Mouse (Mus musculus) kidney, postnatal 4 days (tissue): ENCODE measurements around the gene Ubap2l.

Experiments used
- DNase-seq, 2 experiments: peaks; one replicate each; pipeline ENCODE4 v3.0.0; 2021; ENCODE audit warnings: mixed read lengths in 2 of 2

Ubap2l gene

GRCm38 (mm10) chr3:89965557-89965956, 86.9 kb downstream of the Ubap2l start:
- no peak for DNase-seq

GRCm38 (mm10) chr3:89963926-89964739, 88.3 kb downstream of the Ubap2l start:
- DNase-seq = peak; percentile 80 to 85

DNA sequence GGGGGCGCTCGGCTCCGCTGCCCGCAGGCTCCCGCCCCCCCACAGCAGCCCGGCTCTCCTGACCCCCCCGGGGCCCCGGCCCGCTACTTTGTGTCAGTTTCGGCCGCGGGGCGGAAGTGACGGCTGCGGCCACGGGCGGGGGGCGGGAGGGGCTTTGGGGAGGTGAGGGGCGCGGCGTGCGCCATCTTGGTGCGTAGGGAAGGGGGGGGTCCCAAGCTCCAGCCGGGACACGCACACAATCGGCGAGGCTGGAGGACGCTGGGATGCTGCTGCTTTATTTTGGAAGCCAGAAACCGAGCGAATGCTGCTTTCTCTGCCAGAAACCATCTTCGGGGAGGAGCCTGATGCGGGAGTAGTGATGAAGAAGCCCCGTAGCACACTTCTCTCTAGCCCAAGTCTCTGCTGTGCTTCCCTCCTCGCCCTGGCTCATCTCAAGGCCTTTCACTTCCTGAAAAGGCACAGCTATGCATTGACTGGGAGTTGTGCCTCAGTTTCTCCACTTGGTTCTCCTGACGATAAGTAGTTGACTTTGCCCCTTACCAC, 89.1 kb downstream of the Ubap2l start, which contains the start of gene Atp8b2:
Gene Atp8b2 (minus strand): TSS at position 288 of the 543 bp plus-strand sequence.
- DNase-seq = peak; percentile 84 to 89

GRCm38 (mm10) chr3:89962751-89963220, 89.6 kb downstream of the Ubap2l start:
- no peak for DNase-seq

DNA sequence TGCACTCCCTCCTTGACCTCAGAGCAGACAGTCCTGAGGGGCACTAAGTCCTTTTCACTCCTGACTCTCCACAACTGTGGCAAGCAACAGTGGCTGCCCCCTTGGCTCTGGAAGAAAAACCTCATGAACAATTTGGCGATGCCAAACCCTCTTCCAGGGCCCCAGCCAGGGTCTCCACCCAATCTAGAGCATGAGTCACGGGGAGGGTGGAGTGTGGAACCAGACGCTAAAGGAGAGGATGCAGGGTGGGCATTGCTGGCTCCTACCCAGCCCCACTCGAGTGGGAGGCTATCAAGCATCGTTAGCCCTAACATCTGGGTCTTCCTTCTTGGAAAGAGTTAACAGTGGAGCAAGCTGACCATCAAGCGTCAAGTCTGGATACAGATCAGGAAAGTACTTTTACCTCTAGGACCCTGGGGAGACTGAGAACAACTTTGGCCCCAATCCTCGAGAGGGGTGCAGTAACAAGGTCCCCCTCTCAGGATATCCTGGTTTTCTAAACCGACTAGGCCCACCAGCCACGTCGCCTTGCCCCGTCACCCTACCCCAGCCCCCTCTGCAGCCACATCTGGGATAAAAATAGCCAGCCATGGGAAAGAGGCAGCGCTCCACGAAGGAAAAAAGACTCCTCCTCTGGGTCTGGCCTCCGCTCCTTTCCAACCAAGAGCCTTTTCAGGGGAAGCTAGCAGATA, 90.2 kb downstream of the Ubap2l start:
- peak; percentile 52 to 64 for DNase-seq

DNA sequence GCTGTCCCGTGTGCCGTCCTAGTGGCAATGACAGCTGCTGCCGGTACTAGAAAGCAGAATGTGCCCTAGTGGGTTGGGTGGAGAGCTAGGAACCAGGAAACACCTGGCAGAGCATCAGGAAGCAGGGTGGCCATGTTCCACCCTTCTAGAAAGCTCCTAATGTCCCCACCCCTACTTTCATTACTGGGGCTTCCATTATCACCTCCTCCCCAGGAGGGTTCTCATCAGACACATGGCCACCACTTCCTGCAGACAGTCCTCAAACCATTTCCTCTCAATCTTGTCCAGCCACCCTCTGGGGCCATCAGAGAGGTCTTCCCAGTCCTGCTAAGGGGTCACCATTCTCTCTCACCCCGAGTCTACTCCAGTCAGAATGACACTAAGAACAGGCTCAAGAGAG, 91.0 kb downstream of the Ubap2l start:
- DNase-seq = no peak

DNA sequence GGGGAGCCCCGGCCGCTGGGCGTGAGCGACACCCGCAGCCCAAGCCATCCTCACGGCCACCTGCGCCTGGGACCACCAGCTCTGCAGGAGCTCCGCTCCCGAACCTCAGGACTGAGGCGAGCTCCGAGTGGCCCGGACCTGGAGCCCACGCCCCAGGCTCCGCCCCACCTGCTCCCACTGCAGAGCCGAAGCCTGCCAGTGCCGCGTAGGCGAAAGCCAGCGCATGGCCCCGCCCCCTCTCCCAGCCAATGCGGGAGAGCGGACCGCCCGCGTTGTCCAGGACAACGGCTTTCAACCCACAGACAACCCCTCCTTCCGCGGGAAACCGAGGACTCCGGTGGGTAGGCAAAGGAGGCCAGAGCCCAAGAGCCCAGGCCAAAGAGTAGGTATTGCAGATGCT, 92.0 kb downstream of the Ubap2l start:
- peak; percentile 95 to 97 for DNase-seq

DNA sequence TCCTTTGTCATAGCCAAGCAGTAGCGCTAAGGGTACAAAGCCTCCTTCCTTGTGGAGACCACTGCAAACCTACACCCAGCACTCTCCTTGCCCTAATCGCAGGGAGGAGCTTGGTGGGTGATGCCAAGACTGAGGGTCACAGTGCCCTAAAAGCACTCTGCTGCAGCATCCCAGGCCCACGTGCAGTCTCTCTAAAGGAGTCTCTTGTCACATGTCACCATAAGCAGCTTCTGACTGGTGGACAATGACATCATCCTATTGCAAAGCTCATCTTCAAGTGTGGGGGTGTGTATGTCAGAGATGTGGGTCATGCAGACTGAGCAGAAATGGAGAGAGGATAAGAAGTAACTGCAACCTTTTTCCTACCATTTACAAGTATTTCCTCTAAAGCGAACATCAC, 93.0 kb downstream of the Ubap2l start:
- no peak for DNase-seq

GRCm38 (mm10) chr3:89957880-89958279, 94.5 kb downstream of the Ubap2l start:
- DNase-seq = no peak

- DNase-seq = no peak
Measured at GRCm38 (mm10) chr3:89956177-89956971, 96.1 kb downstream of the Ubap2l start.

DNA sequence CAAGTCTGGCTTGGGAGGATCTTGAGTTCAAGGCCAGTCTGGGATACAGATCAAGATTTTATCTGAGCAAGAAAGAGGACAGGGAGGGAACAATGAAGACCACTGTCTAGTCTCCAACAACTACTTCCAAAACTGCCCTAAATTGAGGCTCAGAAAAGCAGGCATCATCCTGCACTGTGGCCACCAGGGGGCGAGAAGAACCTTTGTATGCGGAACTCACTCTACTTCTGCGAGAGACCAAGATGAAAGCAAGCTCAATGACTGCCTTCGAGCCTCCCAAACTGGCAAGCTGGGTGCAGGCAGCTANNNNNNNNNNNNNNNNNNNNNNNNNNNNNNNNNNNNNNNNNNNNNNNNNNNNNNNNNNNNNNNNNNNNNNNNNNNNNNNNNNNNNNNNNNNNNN, 99.0 kb downstream of the Ubap2l start:
- DNase-seq = peak; percentile 85 to 87
